ENCODE assay signal across 1 mouse cellular context in the genomic region with DNA sequence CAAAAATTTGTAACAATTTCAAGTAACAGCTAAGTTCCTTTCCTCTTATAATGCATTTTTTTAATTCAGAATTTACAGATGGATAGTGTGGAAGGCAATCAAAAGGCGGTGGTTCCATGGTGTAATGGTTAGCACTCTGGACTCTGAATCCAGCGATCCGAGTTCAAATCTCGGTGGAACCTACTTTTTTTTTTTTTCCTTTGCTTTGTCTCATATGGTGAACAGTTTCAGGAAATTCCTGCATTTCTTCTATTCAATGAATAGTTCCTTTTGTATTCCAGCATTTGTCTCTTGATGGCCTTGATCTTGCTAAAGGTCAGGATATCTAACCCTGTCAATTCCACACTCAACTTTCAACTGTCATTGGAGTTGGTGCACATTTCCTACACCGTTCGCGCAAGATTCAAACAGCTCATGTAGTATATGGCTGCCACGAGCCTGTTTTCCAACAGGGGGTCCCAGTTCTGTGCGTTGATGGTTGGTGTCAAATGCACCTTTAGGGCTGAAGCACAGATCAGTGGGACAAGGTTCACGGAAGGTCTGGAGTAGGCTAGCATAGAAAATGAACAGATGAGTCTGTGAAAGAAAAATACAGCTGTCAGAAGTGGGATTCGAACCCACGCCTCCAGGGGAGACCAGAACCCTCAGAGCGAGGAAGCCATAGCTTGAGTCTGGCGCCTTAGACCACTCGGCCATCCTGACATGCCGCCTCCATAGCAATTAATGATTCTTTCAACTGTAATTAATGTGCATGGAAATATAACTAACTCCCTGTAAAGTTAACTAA.
TF ChIP-seq lines count a peak whose summit lies in the region.

No protein-coding gene starts in this region.

TF ChIP-seq in C2C12, 6 proteins besides CTCF, POLR2A, EP300 and RAD21:
- TF ChIP-seq USF1 (IDR thresholded peaks at IDR 0.05; ENCODE audit: low read depth) (no peak), MYOD1 (IDR thresholded peaks at IDR 0.05; ENCODE audit: control insufficient read depth, insufficient read length, low read depth) (no peak), CEBPB (IDR thresholded peaks at IDR 0.05; ENCODE audit: low read depth) (no peak), FOSL1 (IDR thresholded peaks at IDR 0.05; ENCODE audit: insufficient read depth, low read length, poor library complexity, severe bottlenecking) (no peak), MAX (IDR thresholded peaks at IDR 0.05) (no peak), MYOG (IDR thresholded peaks at IDR 0.05; ENCODE audit: control insufficient read depth, extremely low read depth, insufficient read length) (no peak)
TF ChIP-seq in C2C12: peak in this region for 0.
